Comparison of ENCODE assay signal across 18 mouse cellular contexts in genomic region chr2:53723231-53723630, GRCm38 (mm10).
"Had no signal": no experiment of that assay in that cellular context is flagged by ENCODE, and none has a peak within 500 bp of the region (broad histone marks: within the 10 kb centered on the region; RNA-seq: fewer than 3 reads in every experiment).

No protein-coding gene starts in this region.

- ATAC-seq: midbrain, embryonic 16.5 days had no signal

- H3K4me2 ChIP-seq: lung, embryonic 14.5 days; midbrain, embryonic 12.5 days; neural tube, embryonic 13.5 days; neural tube, embryonic 15.5 days had no signal

- H3K27me3 ChIP-seq: midbrain, embryonic 12.5 days; neural tube, embryonic 13.5 days; neural tube, embryonic 15.5 days had no signal

- H3K36me3 ChIP-seq: midbrain, embryonic 10.5 days; midbrain, embryonic 12.5 days; neural tube, embryonic 13.5 days; neural tube, embryonic 15.5 days had no signal

- H3K4me1 ChIP-seq: midbrain, embryonic 10.5 days; midbrain, embryonic 12.5 days; neural tube, embryonic 13.5 days; neural tube, embryonic 15.5 days had no signal

- H3K27ac ChIP-seq: midbrain, embryonic 10.5 days; midbrain, embryonic 12.5 days; neural tube, embryonic 13.5 days; neural tube, embryonic 15.5 days had no signal

- DNase-seq: lung, embryonic 14.5 days; lung, postnatal 10 days; lung, postnatal 4 days; midbrain, embryonic 14.5 days; retina, postnatal 1 day; right cerebral cortex, adult 18-20 months; right cerebral cortex, postnatal 25 days; right cerebral cortex, postnatal 4 days; spleen, adult 18-20 months; thymus, adult 18-20 months; thymus, postnatal 14 days; thymus, postnatal 36 days had no signal

- H3K4me3 ChIP-seq: midbrain, embryonic 10.5 days; midbrain, embryonic 12.5 days; myocyte; neural tube, embryonic 13.5 days; neural tube, embryonic 15.5 days had no signal

- H3K9me3 ChIP-seq: midbrain, embryonic 10.5 days; midbrain, embryonic 12.5 days; neural tube, embryonic 13.5 days; neural tube, embryonic 15.5 days had no signal

- H3K9ac ChIP-seq: lung, embryonic 14.5 days; midbrain, embryonic 12.5 days; neural tube, embryonic 13.5 days; neural tube, embryonic 15.5 days had no signal
